Comparison of ENCODE assay signal across 19 mouse cellular contexts in the genomic region with DNA sequence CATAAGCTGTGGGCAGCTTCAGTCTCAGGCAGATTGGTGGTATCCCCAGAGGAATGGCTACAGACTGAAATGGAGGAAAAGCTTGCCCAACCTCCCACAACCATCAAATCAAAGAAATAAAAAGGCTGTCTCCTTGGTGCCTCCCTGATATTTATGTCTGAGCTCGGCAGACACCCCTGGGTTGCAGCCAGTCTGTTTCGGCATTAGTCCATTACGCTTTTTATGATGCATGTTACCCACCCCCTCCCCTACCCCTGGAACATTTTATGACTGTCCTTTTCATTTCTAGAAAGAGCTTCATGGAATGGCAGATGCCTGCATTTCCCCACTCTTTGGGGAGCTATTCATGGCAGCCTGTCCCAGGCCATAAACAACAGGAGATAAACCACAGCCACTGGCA. TPM values are rescaled to one million over a fixed set of nuclear protein-coding genes. Genes with fewer than 3 reads are reported as not detected.
DNase-seq lines count a peak whose midpoint lies in the region; ATAC-seq lines count a peak whose summit lies in the region.
"Had no signal": no experiment of that assay in that cellular context is flagged by ENCODE, and none has a peak within 500 bp of the region (broad histone marks: within the 10 kb centered on the region; RNA-seq: fewer than 3 reads in every experiment).

No protein-coding gene starts in this region.

- no peak overlapping the region for H3K27ac ChIP-seq in midbrain, embryonic 11.5 days (ENCODE audit: low read depth, low read length)
- H3K27ac ChIP-seq in midbrain, embryonic 10.5 days (replicated peaks) = no peak overlapping the region
- no peak overlapping the region for H3K27ac ChIP-seq in neural tube, embryonic 12.5 days
- peak overlapping the region; percentile 57 for H3K27ac ChIP-seq in neural tube, embryonic 13.5 days (replicated peaks)
- peak overlapping the region; percentile 18; the same call in 1 of the 2 replicates for H3K27ac ChIP-seq in neural tube, embryonic 15.5 days (replicated peaks)
- H3K27ac ChIP-seq: embryonic facial prominence, embryonic 10.5 days; embryonic facial prominence, embryonic 12.5 days; forebrain, embryonic 13.5 days; forebrain, embryonic 15.5 days had no signal

- intact Hi-C loops in left cerebral cortex, postnatal 36 days (cut with DNase I) = no loop called here

- H3K4me2 ChIP-seq in midbrain, embryonic 11.5 days = no peak overlapping the region
- H3K4me2 ChIP-seq in neural tube, embryonic 12.5 days (replicated peaks) = no peak overlapping the region
- no peak overlapping the region for H3K4me2 ChIP-seq in neural tube, embryonic 13.5 days
- H3K4me2 ChIP-seq in neural tube, embryonic 15.5 days = no peak overlapping the region
- H3K4me2 ChIP-seq: embryonic facial prominence, embryonic 12.5 days; forebrain, embryonic 13.5 days; forebrain, embryonic 15.5 days had no signal

- no peak overlapping the region for H3K4me3 ChIP-seq in midbrain, embryonic 11.5 days (ENCODE audit: low read depth, low read length)
- no peak overlapping the region for H3K4me3 ChIP-seq in midbrain, embryonic 10.5 days
- H3K4me3 ChIP-seq in neural tube, embryonic 12.5 days = no peak overlapping the region
- no peak overlapping the region for H3K4me3 ChIP-seq in neural tube, embryonic 13.5 days
- H3K4me3 ChIP-seq in neural tube, embryonic 15.5 days (replicated peaks) = no peak overlapping the region
- H3K4me3 ChIP-seq: embryonic facial prominence, embryonic 10.5 days; embryonic facial prominence, embryonic 12.5 days; forebrain, embryonic 13.5 days; forebrain, embryonic 15.5 days had no signal

- no peaks in the 10 kb centered on the region for H3K9me3 ChIP-seq in midbrain, embryonic 11.5 days (ENCODE audit: control insufficient read depth, low read length)
- H3K9me3 ChIP-seq in midbrain, embryonic 10.5 days (replicated peaks) = no peaks in the 10 kb centered on the region
- H3K9me3 ChIP-seq in neural tube, embryonic 12.5 days = no peaks in the 10 kb centered on the region
- H3K9me3 ChIP-seq in neural tube, embryonic 13.5 days = no peaks in the 10 kb centered on the region
- no peaks in the 10 kb centered on the region for H3K9me3 ChIP-seq in neural tube, embryonic 15.5 days (replicated peaks)
- H3K9me3 ChIP-seq: embryonic facial prominence, embryonic 10.5 days; embryonic facial prominence, embryonic 12.5 days; forebrain, embryonic 13.5 days; forebrain, embryonic 15.5 days had no signal

- no peak for ATAC-seq in midbrain, embryonic 11.5 days (ENCODE audit: low FRiP score)
- ATAC-seq in neural tube, embryonic 12.5 days (ENCODE audit: low FRiP score, low read depth) = peak; percentile 66; the same call in 1 of the 2 replicates
- ATAC-seq in neural tube, embryonic 13.5 days (ENCODE audit: low read depth) = peak; percentile 69
- ATAC-seq in neural tube, embryonic 15.5 days (ENCODE audit: low FRiP score) = peak; percentile 48; the same call in 1 of the 2 replicates
- no peak for ATAC-seq in megakaryocyte, adult 5-6 weeks (ENCODE audit: poor library complexity, severe bottlenecking)
- ATAC-seq: forebrain, embryonic 13.5 days; forebrain, embryonic 15.5 days had no signal

- peaks cover 15% of the 10 kb centered on the region; the same call in 1 of the 2 replicates for H3K27me3 ChIP-seq in midbrain, embryonic 11.5 days (ENCODE audit: control insufficient read depth, insufficient read depth, low read length)
- peaks cover 54% of the 10 kb centered on the region for H3K27me3 ChIP-seq in midbrain, embryonic 10.5 days (ENCODE audit: low read depth, poor library complexity, severe bottlenecking)
- no peaks in the 10 kb centered on the region for H3K27me3 ChIP-seq in neural tube, embryonic 12.5 days (replicated peaks)
- no peaks in the 10 kb centered on the region for H3K27me3 ChIP-seq in neural tube, embryonic 13.5 days
- no peaks in the 10 kb centered on the region for H3K27me3 ChIP-seq in neural tube, embryonic 15.5 days (replicated peaks)
- H3K27me3 ChIP-seq: embryonic facial prominence, embryonic 12.5 days; forebrain, embryonic 13.5 days; forebrain, embryonic 15.5 days had no signal

- no peaks in the 10 kb centered on the region for H3K36me3 ChIP-seq in midbrain, embryonic 11.5 days (ENCODE audit: control insufficient read depth, insufficient read depth, low read length)
- peaks cover 12% of the 10 kb centered on the region; the same call in 1 of the 2 replicates for H3K36me3 ChIP-seq in midbrain, embryonic 10.5 days
- no peaks in the 10 kb centered on the region for H3K36me3 ChIP-seq in neural tube, embryonic 12.5 days
- peaks cover 13% of the 10 kb centered on the region for H3K36me3 ChIP-seq in neural tube, embryonic 13.5 days
- H3K36me3 ChIP-seq in neural tube, embryonic 15.5 days = peaks cover 11% of the 10 kb centered on the region
- H3K36me3 ChIP-seq: embryonic facial prominence, embryonic 12.5 days had no signal

- no peak overlapping the region for H3K9ac ChIP-seq in midbrain, embryonic 11.5 days (ENCODE audit: low read length)
- no peak overlapping the region for H3K9ac ChIP-seq in neural tube, embryonic 12.5 days
- no peak overlapping the region for H3K9ac ChIP-seq in neural tube, embryonic 13.5 days
- no peak overlapping the region for H3K9ac ChIP-seq in neural tube, embryonic 15.5 days (replicated peaks)
- H3K9ac ChIP-seq: embryonic facial prominence, embryonic 12.5 days; forebrain, embryonic 13.5 days; forebrain, embryonic 15.5 days had no signal

- 94% methylated on average over 3 of the region's 3 CpGs for WGBS in midbrain, embryonic 11.5 days
- 96% methylated on average over 3 of the region's 3 CpGs for WGBS in midbrain, embryonic 10.5 days
- 10% methylated on average over 3 of the region's 3 CpGs for WGBS in neural tube, embryonic 12.5 days
- 9% methylated on average over 3 of the region's 3 CpGs for WGBS in neural tube, embryonic 13.5 days
- WGBS in neural tube, embryonic 15.5 days = 12% methylated on average over 3 of the region's 3 CpGs

- peak; percentile 61 for DNase-seq in midbrain, embryonic 11.5 days (ENCODE audit: low spot score, missing footprints)
- DNase-seq in midbrain, embryonic 10.5 days (ENCODE audit: low spot score) = no peak
- no peak for DNase-seq in left cerebral cortex, postnatal 36 days (ENCODE audit: low spot score in 2 of 2)
- DNase-seq: adrenal gland, adult 2 months; adrenal gland, postnatal 10 days; adrenal gland, postnatal 25 days; cerebellum, adult 11 months; cerebellum, adult 18-20 months; cerebellum, adult 8-10 months; cerebellum, adult 9-11 months; cerebellum, postnatal 25 days had no signal

- H3K4me1 ChIP-seq in midbrain, embryonic 11.5 days (ENCODE audit: control insufficient read depth, insufficient read depth, low read length) = peaks cover 13% of the 10 kb centered on the region
- peaks cover 26% of the 10 kb centered on the region for H3K4me1 ChIP-seq in midbrain, embryonic 10.5 days
- H3K4me1 ChIP-seq in neural tube, embryonic 12.5 days = peaks cover 40% of the 10 kb centered on the region
- peaks cover 62% of the 10 kb centered on the region for H3K4me1 ChIP-seq in neural tube, embryonic 13.5 days (replicated peaks)
- peaks cover 37% of the 10 kb centered on the region for H3K4me1 ChIP-seq in neural tube, embryonic 15.5 days
- H3K4me1 ChIP-seq: embryonic facial prominence, embryonic 12.5 days had no signal

RNA-seq across cellular contexts. Expression of a gene that starts 47.7 kb away (rescaled TPM):
- 10.6 and 10.7 TPM in 2 replicates for polyA plus RNA-seq in midbrain, embryonic 11.5 days (2014; fragmentation: Nextera tagmentation; extraction: Ambion mirVana)
- 9.2 and 11.2 TPM in 2 replicates for polyA plus RNA-seq in midbrain, embryonic 10.5 days (2016; fragmentation: Nextera tagmentation; extraction: Ambion mirVana)
- 32.8 and 33.5 TPM in 2 replicates for polyA plus RNA-seq in neural tube, embryonic 12.5 days (2016; fragmentation: Nextera tagmentation; extraction: Ambion mirVana)
- 42.6 and 50.5 TPM in 2 replicates for polyA plus RNA-seq in neural tube, embryonic 13.5 days (2015; fragmentation: Nextera tagmentation; extraction: Ambion mirVana)
- 37.7 and 42.4 TPM in 2 replicates for polyA plus RNA-seq in neural tube, embryonic 15.5 days (2015; fragmentation: Nextera tagmentation; extraction: Ambion mirVana)
- total RNA-seq in left cerebral cortex, postnatal 36 days (2021) = 100 to 1,000 TPM in 1 of 2 experiments, 10 to 100 TPM in 1; 88.2 to 106 TPM
- total RNA-seq in megakaryocyte, adult 5-6 weeks (2015) = not detected in 2 replicates
- total RNA-seq in megakaryocyte, adult 5-6 weeks (2017) = 0.18 TPM in 1 of 2 replicates, not detected in the other

Comparison
In these comparisons a context has a peak if more than half of its experiments do, and no peak if none do; other contexts are left out.
1. H3K27ac ChIP-seq: peak in neural tube, embryonic 13.5 days (single experiment) and neural tube, embryonic 15.5 days (single experiment); none in midbrain, embryonic 11.5 days (single experiment), midbrain, embryonic 10.5 days (single experiment) and neural tube, embryonic 12.5 days (single experiment).
2. ATAC-seq: peak in neural tube, embryonic 12.5 days (single experiment), neural tube, embryonic 13.5 days (single experiment) and neural tube, embryonic 15.5 days (single experiment); none in midbrain, embryonic 11.5 days (single experiment) and megakaryocyte, adult 5-6 weeks (single experiment).